Mouse (Mus musculus): Measurements from ENCODE around the gene Mcts2. TPM values are rescaled to one million over a fixed set of nuclear protein-coding genes. Genes with fewer than 3 reads are reported as not detected.
A peak's percentile ranks its signal among the peaks of the same experiment; 100 is the strongest.
"Not testable (repeated sequence)": the region's sequence is repeated elsewhere in the genome, so short reads cannot be mapped to it uniquely, and the experiment has no call there.

Mcts2 gene
- polyA plus RNA-seq, 1 experiment from 2014 or later = 19.0 TPM

DNA sequence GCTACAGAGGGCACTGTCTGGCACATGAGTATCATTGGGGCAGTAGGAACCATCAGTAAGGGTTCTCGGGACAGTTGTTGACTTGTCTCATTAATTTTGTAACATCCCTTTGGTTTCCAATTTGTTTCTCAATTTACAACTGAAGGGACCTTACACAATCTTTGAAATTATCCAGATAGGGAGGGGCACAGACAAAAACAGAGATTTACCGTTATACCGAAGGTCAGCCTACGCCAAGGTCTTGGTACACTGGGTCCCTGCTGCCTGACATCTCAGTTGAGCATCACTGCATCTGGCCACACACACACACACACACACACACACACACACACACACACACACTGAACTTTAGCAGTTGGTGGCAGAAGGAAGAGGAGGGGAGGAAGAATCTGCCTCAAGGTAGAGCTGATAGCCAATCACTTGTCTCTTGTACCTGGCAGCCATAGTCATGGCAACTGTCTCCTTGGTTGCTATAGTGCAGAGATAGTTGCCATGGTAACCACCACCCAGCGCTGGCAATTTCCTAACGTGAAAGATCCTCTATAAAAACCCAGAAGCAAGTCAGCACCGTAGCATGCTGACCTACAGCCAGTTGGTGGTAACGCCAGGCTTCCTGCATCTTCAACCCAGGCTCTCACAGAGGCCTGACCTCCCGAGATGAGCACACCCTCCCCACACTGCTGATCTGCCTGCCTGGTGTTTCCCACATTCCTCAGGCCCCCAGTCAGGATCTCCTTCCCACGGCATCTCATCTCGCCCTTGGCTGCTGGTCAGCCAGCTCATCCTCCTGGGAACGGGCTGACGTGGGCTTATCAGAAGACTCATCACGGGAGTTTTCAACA lies 32.7 kb upstream of the Mcts2 start:
- Histone ChIP-seq H3K36me3 (ENCODE audit: control insufficient read depth, insufficient read depth) (no peaks in the 10 kb centered on the region), H3K4me2 (replicated peaks; ENCODE audit: low read depth) (no peak overlapping the region), H3K4me1 (replicated peaks; ENCODE audit: control insufficient read depth, insufficient read depth, low read length) (0 out of 2 replicates have a peak, but pooled peaks cover 6% of the 10 kb centered on the region), H3K9me3 (ENCODE audit: control insufficient read depth) (no peaks in the 10 kb centered on the region), H3K27me3 (replicated peaks; ENCODE audit: control insufficient read depth, insufficient read depth, low read length) (no peaks in the 10 kb centered on the region), H3K27ac (ENCODE audit: low read depth, low read length) (no peak overlapping the region), H3K9ac (ENCODE audit: low read depth, low read length) (no peak overlapping the region), H3K4me3 (ENCODE audit: low read depth, low read length) (no peak overlapping the region)
- no peak for ATAC-seq
- 35% methylated on average over 14 of the region's 14 CpGs for WGBS
- no peak for TF ChIP-seq CTCF (IDR thresholded peaks at IDR 0.05; ENCODE audit: low read depth)

GRCm38 (mm10) chr2:152657398-152657797 lies 29.4 kb upstream of the Mcts2 start:
- Histone ChIP-seq H3K27ac (ENCODE audit: low read depth, low read length) (no peak overlapping the region), H3K27me3 (replicated peaks; ENCODE audit: control insufficient read depth, insufficient read depth, low read length) (no peaks in the 10 kb centered on the region), H3K4me2 (replicated peaks; ENCODE audit: low read depth) (no peak overlapping the region), H3K4me1 (replicated peaks; ENCODE audit: control insufficient read depth, insufficient read depth, low read length) (0 out of 2 replicates have a peak, but pooled peaks cover 3% of the 10 kb centered on the region), H3K9ac (ENCODE audit: low read depth, low read length) (no peak overlapping the region), H3K9me3 (ENCODE audit: control insufficient read depth) (no peaks in the 10 kb centered on the region), H3K36me3 (ENCODE audit: control insufficient read depth, insufficient read depth) (no peaks in the 10 kb centered on the region), H3K4me3 (ENCODE audit: low read depth, low read length) (no peak overlapping the region)
- no peak for ATAC-seq
- 60% methylated on average over 10 of the region's 10 CpGs for WGBS
- TF ChIP-seq CTCF (IDR thresholded peaks at IDR 0.05; ENCODE audit: low read depth) = peak; percentile 73

- ATAC-seq = no peak
- Histone ChIP-seq H3K36me3 (ENCODE audit: control insufficient read depth, insufficient read depth) (no peaks in the 10 kb centered on the region), H3K27ac (ENCODE audit: low read depth, low read length) (no peak overlapping the region), H3K9me3 (ENCODE audit: control insufficient read depth) (no peaks in the 10 kb centered on the region), H3K27me3 (replicated peaks; ENCODE audit: control insufficient read depth, insufficient read depth, low read length) (no peaks in the 10 kb centered on the region), H3K4me1 (replicated peaks; ENCODE audit: control insufficient read depth, insufficient read depth, low read length) (no peaks in the 10 kb centered on the region), H3K9ac (ENCODE audit: low read depth, low read length) (no peak overlapping the region), H3K4me2 (replicated peaks; ENCODE audit: low read depth) (no peak overlapping the region), H3K4me3 (ENCODE audit: low read depth, low read length) (no peak overlapping the region)
- WGBS = 73% methylated on average over 6 of the region's 6 CpGs
- TF ChIP-seq CTCF (IDR thresholded peaks at IDR 0.05; ENCODE audit: low read depth) = no peak
These were observed 25.7 kb upstream of the Mcts2 start for GRCm38 (mm10) chr2:152661163-152661562.

DNA sequence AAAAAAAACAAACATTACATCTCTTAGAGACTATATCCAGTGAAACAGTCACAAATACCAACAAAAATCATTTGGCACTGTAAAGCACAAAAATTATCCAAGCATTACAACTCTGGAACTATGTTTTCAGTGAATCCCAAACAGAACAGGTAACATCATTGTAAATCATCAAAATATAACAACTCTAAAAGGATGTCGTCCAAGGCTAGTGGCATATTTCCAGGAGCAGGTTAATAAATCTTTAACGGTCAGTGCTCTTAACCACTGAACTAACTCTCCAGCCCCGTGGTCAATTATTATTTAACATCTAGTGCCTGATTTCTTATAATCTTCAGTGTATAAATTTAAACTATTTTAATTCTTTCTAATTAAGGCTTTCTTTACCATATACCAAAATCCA lies 20.6 kb upstream of the Mcts2 start:
- H3K27me3 ChIP-seq (replicated peaks; ENCODE audit: control insufficient read depth, insufficient read depth, low read length); H3K9me3 ChIP-seq (ENCODE audit: control insufficient read depth); H3K4me1 ChIP-seq (replicated peaks; ENCODE audit: control insufficient read depth, insufficient read depth, low read length); H3K36me3 ChIP-seq (ENCODE audit: control insufficient read depth, insufficient read depth); H3K4me3 ChIP-seq (ENCODE audit: low read depth, low read length); H3K27ac ChIP-seq (ENCODE audit: low read depth, low read length); H3K9ac ChIP-seq (ENCODE audit: low read depth, low read length); ATAC-seq; H3K4me2 ChIP-seq (replicated peaks; ENCODE audit: low read depth): not testable (repeated sequence)
- WGBS = 69% methylated on average over 3 of the region's 3 CpGs

DNA sequence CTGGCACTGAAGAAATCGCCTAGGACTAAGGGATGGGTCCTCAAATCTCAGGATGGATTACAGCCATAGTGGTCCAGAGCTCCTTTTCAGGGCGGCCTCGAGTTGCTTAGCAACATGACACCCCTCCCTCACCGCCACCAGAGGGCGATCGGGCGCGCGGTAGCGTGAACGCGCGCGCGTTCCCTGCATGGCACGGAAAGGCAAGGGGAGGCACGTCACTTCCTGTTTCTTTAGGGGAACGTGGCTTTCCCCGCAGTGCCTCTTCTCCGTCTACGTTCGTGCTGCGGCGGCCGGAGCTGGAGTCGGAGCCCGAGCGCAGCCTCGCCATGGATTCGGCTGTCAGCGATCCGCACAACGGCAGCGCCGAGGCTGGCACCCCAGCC lies 17.6 kb upstream of the Mcts2 start, which contains the start of gene H13:
Gene H13 (plus strand): TSS at position 206 of the 383 bp plus-strand sequence.
- peak within 1 kb of the TSS; percentile 91 for H3K27ac ChIP-seq (ENCODE audit: low read depth, low read length)
- WGBS = under 1% methylated on average over 35 of the region's 35 CpGs
- no peaks in the 10 kb centered on the region for H3K27me3 ChIP-seq (replicated peaks; ENCODE audit: control insufficient read depth, insufficient read depth, low read length)
- peaks cover 5% of the 10 kb centered on the region; the same call in 1 of the 2 replicates for H3K4me1 ChIP-seq (replicated peaks; ENCODE audit: control insufficient read depth, insufficient read depth, low read length)
- H3K9me3 ChIP-seq (ENCODE audit: control insufficient read depth) = no peaks in the 10 kb centered on the region
- H3K4me2 ChIP-seq (replicated peaks; ENCODE audit: low read depth) = peak within 1 kb of the TSS; percentile 83
- no peaks in the 10 kb centered on the region; the same call in 1 of the 2 replicates for H3K36me3 ChIP-seq (ENCODE audit: control insufficient read depth, insufficient read depth)
- TF ChIP-seq CTCF (IDR thresholded peaks at IDR 0.05; ENCODE audit: low read depth) = peak; percentile 100
- H3K4me3 ChIP-seq (ENCODE audit: low read depth, low read length) = peak within 1 kb of the TSS; percentile 80
- H3K9ac ChIP-seq (ENCODE audit: low read depth, low read length) = peak within 1 kb of the TSS; percentile 78
- ATAC-seq = peak; percentile 82

DNA sequence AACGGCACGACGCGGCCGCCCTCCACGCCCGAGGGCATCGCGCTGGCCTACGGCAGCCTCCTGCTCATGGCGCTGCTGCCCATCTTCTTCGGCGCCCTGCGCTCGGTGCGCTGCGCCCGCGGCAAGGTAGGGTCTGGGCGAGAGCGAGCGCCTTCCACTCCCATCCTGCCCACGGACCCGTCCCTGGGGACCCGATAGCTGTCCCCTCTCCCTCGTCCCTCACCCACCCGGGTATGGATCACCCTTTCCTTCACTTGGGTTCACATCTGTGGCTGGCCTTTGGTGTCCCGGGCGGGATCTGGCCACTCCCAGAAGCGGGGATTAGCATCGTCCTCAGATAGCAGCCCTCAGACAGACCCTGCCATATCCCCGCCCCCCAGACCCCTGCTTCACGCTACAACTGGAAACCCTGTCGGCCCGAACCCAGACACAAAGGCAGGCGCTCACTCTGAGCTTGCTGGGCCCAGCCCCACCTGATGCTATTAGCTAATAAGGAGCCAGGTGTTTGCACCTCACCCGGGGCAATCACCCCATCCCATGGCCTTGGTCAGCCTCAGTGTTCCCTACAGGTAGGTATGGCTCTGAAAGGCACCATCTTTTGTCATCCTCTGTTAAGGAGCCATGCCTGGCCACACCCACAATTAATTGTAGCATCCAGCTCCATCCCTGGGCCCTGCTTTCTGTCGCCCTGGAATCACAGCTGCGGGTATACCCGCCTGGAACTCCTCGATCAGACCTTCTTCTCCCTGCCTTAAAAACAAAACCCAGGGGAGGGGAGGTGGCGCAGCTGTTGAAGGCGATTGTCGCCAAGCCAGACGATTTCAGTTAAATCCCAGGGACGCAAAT lies 17.0 kb upstream of the Mcts2 start:
- H3K9me3 ChIP-seq (ENCODE audit: control insufficient read depth) = no peaks in the 10 kb centered on the region
- peak overlapping the region; percentile 80 for H3K4me3 ChIP-seq (ENCODE audit: low read depth, low read length)
- H3K9ac ChIP-seq (ENCODE audit: low read depth, low read length) = peak overlapping the region; percentile 78
- peak overlapping the region; percentile 91 for H3K27ac ChIP-seq (ENCODE audit: low read depth, low read length)
- H3K27me3 ChIP-seq (replicated peaks; ENCODE audit: control insufficient read depth, insufficient read depth, low read length) = no peaks in the 10 kb centered on the region
- H3K4me2 ChIP-seq (replicated peaks; ENCODE audit: low read depth) = peak overlapping the region; percentile 83
- peaks cover 5% of the 10 kb centered on the region; the same call in 1 of the 2 replicates for H3K4me1 ChIP-seq (replicated peaks; ENCODE audit: control insufficient read depth, insufficient read depth, low read length)
- peak; percentile 49 for ATAC-seq
- no peak for TF ChIP-seq CTCF (IDR thresholded peaks at IDR 0.05; ENCODE audit: low read depth)
- 2% methylated on average over 45 of the region's 46 CpGs for WGBS
- peaks cover under 1% of the 10 kb centered on the region; the same call in 1 of the 2 replicates for H3K36me3 ChIP-seq (ENCODE audit: control insufficient read depth, insufficient read depth)
